Mouse (Mus musculus): ENCODE data around the gene March9.

GRCm38 (mm10) chr10:127092742-127093141, 32.8 kb upstream of the March9 start:
- no peak for TF ChIP-seq GATA1 (IDR thresholded peaks at IDR 0.05; ENCODE audit: borderline replicate concordance, low read length)
- TF ChIP-seq FLI1 (IDR thresholded peaks at IDR 0.05; ENCODE audit: low read length): no peak
